Mouse (Mus musculus) E14TG2a.4 (cell line): Measurements from ENCODE around the gene Nup107.

Experiments
- CTCF ChIP-seq: conservative IDR thresholded peaks from 2 replicates; pipeline ENCODE4 v1.5.1; 2014; ENCODE audit warnings: low read length
- POU5F1 ChIP-seq: IDR thresholded peaks from 2 replicates; pipeline ENCODE4 v1.6.1; 2014; ENCODE audit warnings: low read length, borderline replicate concordance

DNA sequence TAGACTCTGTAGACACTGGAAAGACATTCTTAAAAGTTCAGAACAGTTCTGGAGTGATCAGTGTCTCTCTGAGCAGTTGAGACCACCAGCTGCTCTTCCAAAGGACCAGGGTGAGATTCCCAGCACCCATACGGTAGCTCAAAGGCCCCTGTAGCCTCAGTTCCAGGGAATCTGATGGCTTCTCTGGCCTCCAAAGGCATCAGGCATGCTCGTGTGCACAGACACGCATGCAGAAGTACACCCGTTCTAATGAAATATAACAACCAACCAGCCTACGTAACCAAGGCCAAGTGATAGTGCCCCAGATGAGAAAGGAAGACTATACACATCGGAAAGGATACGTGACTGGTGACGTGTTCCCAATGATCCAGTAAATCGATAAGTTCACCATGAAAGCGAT is 52.3 kb downstream of the Nup107 start:
- TF ChIP-seq CTCF (no peak), POU5F1 (no peak)
